Mouse (Mus musculus) hindlimb bud, embryonic 11.5 days (tissue): ENCODE results near the gene Fem1a.
A peak's percentile ranks its signal among the peaks of the same experiment; 100 is the strongest.

ENCODE experiments used
- DNase-seq: peaks from one replicate; pipeline ENCODE4 v3.0.0-alpha.2; 2012; ENCODE audit warnings: low read depth, low spot score; ENCODE audit errors: extremely low spot score

Fem1a gene

DNA sequence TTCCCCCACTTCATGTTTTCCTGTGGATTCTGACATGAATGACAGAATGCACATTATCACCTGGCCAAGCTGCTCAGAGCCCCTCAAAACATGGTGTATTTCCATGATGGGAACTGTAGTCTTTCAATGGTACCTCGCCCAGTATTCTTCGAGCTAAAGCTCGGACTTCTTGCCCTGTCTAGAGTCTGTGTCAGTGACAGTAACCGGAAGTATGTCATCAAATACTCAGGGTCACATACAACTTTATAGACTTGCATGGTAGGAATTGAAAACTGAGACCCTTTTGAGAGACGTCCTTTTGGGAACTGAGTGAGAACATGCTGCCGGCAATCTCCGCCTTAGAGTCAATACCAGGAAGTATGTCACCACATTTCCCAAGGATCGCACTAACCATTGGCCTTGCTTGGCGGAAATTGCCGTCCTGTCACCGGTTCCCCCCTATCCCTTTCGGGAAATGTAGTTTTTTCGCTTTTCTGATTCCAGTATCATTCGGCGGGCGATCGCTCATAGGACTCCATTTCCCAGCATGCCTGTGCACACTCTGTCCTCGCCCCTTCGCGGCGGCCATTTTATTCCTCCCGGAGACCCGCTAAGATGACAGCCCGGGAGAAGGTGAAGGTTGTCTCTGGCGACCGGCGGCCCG, at the start of gene Fem1a:
Gene Fem1a, plus strand, starts transcription at position 572 of the 643 bp plus-strand sequence.
- peak; percentile 98 for DNase-seq

DNA sequence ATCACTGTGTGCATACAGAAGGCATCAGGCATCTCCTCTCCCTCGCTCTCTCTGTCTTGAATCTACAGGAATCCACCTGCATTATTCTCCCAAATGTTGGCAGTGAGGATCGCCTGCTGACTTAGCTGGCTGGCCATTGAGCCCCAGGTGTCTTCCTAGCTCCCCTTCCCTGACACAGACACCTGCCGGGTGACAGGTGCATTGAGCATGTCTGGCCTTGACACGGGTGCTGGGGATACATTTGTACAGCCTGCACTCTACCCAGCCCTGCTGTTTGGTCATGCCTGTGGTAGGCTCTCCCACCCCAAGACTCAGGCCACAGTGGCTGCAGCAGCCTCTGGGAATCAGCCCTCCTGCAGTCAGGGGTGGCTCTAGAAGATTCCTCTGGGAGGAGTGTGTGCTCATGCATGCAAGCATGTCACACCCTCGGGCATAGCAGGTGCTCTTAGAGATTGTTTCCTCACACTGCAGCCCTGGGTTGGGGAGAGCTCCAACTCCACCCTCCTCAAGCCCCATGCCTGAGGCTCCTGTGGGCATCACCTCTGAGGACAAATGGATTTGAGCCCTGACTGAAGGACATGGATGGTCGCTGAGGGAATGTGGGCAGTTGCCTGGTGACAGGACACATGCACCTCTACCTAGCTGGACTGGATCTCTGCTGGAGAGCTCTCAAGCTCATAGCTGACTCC, 49.5 kb upstream of the Fem1a start:
- DNase-seq, result no peak

DNA sequence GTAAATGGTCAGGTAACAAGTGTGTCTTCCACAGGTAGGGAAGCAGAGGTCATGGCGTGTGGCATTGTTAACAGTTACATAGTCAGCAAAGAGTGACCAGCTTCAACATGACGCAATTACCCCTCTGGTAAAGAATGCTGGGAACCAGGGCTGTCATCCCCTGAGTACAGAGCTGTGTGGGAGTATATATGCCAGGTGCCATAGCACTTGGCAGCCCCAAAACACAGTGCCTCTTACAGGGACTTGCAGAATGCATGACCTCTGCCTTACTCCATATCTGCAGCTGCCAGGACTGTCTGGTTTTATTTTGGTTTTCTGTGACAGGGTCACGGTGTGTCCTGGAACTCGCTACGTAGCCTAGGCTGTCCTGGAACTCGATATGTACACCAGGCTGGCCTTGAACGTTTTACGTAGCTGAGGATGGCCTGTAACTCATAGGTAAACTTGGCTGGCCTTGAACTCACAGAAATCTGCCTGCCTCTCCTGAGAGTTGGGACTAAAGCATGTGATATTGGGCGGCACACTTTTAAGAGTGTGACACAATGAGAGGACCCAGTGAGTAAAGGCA, 48.6 kb upstream of the Fem1a start:
- no peak for DNase-seq

DNA sequence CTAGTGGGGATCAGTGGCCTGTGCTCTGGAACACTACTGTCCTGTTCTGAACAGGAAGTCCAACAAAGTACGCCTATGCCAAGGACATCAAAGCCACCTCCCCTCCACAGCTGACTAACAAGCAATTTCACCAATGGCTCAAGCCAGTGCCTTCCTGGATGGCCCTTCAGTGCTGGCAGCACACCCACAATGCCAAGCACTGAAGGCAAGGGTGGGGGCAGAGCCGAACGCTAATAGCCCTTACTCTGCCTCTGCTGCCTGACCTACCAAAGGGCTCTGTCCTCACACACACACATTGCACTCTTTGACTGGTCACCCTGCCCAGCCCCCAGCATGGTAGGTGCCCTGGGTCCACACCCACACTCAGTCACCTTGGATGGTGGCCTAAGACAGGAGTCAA, 47.8 kb upstream of the Fem1a start:
- DNase-seq, result no peak

DNA sequence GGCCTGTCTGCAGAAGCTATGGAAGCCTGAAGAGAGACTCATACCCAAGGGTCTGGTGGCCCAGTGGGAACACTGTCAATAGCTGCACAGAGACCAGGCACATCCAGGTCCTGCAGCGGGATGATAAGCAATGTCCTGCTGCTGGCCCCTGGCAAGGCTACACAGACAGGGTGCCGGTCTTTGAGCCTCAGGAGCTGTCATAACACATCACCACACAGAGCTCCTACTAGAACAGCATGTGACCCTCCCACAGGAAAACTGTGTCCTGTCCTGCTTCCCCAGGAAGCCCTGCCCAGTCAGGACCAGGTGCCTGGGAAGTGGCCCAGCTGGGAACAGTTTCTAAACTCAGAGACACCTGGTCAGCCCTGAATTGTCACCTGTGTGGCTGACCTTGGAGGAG, 45.5 kb upstream of the Fem1a start:
- no peak for DNase-seq

DNA sequence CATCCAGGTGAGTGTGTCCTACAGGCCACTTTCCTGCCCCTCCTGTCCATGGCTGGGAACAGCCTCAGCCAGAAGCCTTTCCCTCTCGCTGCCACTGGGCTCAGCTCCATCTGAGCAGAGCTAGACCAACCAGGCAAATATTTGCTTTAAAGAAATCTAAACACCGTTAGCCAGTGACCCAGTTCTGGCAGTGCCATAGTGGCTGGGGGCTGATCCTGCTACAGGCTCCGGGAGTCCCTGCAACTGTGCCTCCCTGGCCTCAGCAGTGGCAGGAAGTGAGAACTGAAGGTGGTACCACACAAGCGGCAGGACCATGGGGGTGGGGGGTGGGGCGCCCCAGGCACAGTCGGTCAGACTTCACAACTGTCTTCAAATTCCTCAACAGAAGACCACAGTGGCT, 43.9 kb upstream of the Fem1a start:
- no peak for DNase-seq

DNA sequence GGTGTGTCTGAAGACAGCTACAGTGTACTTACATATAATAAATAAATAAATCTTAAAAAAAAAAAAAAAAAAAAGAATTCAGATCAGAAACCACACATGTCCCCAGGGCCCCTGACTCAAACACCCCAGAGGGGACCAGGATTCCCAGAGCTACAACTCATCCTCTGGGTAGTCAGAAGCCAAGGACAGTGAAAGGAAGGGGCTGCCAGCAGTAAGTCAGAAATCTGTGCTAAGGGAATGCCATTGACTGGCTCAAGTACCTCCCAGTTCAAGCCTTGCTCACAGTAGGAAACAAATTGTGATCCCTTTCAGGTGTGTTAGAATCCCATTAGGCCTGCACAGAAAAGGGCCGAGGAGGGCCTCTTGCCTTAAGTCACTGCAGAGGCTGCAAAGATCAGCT, 42.4 kb upstream of the Fem1a start:
- no peak for DNase-seq

DNA sequence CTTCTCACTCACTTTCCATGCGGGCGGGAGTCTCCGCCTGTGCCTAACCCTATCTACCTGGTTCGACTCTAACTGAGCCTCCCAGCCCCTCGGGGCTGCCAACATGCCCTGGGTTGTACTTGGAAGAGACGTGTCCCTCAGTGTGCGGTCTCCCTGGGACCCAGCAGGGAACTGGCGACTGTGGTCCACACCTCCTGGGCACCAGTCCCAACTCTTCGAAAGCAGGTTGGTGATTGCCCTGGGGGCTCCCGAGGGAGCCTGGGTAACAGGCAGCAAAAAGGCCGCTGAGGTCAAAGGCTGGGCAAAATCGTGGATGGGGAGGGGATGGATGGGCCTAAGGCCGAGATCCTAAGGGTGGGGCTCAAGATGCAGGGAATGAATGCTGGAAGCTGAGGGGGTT, 38.9 kb upstream of the Fem1a start:
- no peak for DNase-seq

DNA sequence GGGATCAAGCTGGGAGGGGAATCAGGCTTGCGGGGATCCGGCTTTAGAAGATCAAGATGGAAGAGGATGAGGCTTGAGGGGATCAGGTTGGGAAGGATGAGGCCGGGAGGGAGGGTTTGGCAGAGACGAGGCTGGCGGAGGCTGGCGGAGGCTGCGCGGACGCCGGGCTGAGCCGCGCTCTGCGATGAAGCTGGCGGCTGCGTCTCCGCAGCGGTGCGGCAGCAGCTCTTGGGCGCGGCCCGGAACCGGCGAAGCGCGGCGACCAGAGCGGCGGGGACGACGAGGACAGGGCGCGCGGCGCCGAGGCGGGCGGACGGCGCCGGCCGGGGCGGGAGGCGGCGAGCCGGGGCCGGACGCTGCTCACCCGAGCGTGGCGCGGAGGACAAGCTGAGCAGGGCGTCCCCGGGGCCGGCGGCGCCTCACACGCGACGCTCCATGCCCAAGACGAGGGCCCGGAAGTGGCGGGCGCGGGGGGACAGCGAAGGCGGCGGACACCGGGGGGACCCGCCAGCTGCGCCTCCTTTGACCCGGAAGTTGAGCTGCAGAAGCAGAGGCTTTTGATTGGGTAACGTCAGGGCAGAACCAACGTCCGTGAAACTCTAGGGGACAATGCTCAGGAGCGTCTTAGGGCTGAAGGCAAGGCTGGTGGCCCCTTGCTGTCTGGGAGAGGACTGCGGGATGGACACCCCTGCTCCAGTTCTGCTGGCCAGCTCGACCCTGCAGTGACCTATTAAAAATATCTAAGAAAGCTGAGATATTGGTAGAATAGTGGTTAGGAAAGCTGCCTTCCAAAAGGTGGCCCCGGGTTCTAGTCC, 38.0 kb upstream of the Fem1a start, which contains the start of gene Dpp9:
Gene Dpp9, minus strand, starts transcription at position 529 of the 815 bp plus-strand sequence.
- peak; percentile 85 for DNase-seq

DNA sequence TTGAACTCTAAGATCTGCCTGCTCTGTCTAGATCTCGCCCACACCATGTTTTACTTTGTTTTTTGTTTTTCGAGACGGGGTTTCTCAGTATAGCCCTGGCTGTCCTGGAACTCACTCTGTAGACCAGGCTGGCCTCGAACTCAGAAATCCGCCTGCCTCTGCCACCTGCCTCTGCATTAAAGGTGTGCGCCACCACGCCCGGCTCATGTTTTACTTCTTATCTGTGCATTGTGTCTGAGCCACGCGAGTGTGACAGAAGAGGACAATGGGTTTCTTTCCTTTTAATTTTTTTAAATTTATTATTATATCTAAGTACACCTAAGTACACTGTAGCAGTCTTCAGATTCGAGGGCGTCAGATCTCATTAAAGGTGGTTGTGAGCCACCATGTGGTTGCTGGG, 37.4 kb upstream of the Fem1a start:
- no peak for DNase-seq

DNA sequence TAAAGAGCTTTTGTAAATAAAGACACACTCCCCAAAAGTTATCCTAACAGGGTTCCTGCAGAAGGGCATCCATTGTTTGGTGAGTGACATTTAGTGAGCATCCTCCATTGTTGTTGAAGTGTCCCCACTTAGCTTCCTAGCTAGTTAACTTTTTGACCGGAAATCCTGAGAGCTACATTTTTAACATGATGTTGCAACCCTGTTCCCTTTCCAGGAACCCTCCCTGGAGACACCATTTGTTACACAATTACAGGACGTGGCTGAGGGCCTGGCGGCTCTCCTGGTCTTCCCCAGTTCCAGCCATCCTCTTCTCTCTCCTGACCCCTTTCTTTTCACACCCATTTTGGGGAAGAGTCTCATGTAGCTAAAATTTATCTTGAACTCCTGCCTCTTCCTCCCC, 36.8 kb upstream of the Fem1a start:
- no peak for DNase-seq

DNA sequence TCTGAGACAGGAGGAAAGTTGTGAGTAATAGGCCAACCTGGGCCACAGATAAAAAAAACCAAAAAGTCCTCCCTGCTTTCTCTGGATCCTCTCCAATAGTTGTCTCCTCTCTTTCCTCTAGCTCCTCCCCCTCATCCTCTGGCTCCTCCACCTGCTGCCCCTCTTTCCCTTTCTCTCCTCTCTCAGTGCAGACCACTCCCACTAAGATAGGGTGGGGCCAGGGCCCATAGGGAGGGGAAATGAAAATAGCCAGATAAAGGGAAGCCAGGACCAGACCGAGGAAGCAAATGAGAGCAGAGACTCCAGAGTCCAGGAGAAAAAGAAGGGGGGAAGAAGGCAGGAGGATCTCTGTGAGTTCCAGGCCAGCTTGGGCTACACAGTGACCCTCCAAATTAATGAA, 31.7 kb upstream of the Fem1a start:
- DNase-seq, result no peak

DNA sequence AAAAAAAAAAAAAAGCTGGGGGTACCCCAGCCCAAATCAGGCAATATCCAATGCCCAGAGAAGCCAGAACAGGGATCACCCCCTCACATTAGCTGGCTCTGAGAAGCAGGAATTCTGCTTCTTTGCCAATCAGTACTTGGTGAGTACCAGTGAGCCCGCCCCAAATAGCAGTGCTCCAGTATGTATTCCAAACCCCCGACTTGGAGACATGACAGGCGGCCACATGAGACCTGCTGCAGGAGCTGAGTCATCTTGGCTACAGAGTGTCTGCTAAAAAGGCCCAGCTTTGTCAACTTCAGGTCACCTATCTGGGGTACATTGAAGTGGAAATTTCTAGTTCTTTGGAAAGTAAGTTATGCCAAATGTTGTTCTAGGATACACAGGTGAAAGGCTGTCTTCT, 30.0 kb upstream of the Fem1a start:
- no peak for DNase-seq

DNA sequence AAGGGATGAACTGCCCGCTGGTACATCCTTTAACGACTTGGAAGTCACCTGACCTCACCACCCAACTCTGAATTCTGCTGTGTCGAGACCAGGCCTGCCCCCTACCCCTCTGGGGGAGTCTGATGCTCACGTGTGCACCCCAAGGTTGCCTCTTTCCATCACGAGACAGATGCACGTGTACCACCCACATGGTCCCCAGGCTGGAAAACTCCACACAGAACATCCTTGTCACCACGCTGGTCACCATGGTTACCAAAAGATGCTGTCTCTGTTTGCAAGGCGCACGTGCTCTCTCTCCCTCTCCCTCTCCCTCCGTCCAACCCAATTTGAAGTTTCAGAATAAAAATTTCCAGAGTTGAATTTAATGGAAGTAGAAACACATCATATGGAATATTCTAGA, 26.7 kb upstream of the Fem1a start:
- DNase-seq, result no peak

DNA sequence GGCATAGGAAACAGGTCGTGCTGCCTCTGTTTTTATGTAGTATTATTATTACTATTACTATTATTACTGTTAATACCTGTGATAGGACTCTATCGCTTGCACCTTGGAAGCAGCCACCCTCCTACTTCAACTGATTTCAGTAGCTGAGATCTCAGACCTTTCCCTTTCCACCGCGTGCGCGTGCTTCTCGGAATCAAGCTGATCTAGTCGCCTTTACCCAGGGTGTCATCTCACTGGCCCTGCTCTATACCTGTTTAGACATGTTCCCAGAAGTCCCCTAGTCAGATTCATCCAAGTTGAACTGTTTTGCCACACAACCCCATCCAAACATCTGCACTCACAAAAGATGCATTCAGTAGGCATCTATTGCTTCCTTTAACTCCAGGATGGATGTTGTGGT, 23.2 kb upstream of the Fem1a start:
- no peak for DNase-seq

DNA sequence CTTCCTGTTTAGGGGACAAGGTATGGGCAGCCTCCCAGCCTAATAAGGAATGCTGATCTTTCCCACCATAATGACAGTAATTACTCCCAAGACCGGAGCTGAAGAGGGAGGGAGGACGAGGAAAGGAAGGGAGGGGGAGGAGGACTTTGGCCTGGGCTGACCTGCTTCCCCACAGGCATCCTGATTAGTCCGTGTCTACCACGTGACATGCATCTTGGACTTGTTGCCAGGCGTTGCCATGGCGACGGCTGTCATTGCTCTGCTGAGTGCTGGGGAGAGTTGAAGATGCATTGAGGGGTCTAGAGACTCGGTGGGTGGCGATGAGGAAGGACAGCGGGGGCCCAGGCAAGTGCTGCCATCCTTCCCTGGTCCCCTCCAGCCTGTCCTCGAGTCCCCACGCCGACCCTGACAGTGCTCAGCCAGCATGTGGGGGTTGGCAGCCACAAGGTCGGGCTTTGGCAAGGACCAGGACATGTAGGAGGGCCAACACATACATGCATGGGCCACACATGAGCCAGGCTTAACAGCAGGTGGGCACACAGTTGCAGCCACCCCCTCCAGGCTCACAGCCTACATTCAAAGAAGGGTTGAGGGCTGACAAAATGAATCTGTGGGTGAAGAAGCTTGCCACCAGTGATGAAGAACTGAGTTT, 22.7 kb upstream of the Fem1a start:
- DNase-seq, result no peak

DNA sequence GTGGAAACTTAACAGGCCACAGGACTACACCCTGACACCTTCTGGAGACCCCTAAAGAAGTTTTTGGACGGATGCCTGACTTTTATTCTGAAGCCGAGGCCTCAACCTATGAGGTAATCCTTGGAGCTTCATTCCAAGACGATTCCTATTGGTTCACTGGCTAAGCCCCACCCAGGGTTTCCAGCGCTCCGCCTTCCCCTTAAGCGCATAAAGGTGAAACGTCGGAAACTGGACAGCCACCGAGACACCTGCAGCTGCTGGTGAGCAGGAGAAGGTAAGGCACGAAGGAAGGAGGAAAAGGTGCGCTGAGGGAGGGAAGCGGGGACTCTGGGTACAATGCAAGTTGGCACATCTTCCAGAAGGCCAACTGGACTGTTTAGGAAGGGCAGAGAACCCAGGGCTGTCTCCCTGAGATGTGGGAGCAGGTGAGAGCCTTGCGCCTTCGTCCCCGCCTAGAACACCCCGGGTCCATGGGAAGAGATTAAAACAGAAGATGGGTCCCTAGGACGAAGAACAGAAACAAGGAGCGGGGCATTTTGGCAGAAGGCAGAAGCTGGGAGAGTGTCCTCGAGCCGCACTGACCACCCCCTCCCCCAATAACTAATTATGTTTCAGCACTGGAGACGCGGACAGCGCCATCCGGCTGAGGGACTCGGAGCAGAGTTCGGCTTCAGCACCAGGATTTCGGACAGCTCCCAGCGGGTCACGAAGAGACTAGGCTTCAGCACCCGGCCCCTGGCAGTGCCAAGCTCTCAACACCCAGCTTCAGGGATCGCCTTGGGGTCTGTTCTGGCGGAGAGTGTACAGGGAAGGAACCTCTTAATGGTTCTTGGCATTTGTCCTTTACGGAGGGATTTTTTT, 14.8 kb upstream of the Fem1a start:
- DNase-seq, result peak; percentile 78

DNA sequence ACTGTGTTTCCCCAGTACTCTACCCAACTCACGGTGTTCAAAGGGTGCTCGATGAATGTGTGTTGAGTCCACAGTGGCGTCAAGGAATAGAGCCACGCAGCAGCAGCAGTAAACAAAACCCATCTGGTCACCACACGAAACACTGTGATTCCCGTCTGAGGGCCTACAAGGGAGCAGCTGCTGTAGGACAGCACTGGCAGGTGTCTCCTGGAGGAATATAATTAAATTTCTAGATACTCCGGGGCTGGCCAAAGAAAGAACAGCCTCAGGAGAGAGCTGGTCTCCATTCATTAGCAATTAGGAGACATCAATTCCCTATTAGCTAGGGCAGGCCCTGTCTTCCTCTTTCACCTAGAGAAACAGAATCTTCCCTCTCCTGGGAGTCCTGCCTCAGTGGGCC, 11.0 kb upstream of the Fem1a start:
- no peak for DNase-seq

DNA sequence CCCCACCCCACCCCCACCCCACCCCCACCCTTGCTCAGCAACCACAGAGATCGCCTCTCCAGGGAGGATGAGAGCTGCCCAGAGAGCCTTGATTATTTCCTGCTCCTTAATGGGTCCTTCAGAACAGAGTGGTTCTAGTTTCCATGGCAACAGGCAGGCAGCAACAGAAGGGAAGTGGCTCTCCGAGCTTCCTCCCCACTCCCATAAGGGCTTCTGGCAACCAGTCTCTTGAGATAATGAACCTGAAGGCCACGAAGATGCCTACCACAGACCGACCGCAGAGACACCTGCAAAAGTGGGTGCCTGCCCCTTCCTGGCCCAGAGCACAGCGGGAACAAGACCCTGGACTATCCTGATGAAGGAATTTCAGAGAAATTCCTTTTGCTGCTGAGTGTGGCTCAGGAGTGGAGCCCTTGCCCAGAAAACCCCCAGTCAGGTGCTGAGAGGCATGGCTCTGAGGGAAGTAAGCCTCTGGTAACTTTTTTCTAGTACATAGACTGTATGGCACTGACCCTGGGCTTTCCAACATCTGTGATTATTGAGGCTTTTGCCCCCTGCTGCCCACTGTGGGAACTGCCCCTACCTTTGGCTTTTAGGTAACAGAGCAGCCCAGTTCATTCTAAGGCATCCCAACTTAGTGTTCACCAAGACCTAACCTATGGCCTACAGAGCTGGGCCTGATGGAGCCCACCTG, 5.3 kb upstream of the Fem1a start:
- DNase-seq, result no peak

DNA sequence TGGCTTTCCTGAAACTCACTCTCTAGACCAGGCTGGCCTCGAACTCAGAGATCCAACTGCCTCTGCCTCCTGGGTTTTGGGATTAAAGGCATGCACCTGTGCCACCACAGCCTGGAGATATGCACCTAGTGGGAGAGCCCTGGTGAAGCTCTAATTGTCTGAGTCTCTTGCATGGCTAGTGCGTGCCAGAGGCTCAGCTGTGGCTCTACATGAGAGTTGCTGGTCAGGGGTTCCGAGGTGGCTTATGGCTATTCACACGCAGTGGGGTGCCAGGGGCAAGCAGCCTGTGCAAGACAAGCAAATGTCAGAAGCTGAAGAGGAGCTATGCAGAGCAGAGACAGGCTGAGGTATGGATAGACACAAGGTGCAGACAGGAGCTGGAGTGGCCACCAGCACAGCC, 1.9 kb upstream of the Fem1a start:
- no peak for DNase-seq
